Mouse (Mus musculus) limb, embryonic 15.5 days (tissue): ENCODE data around the gene Ppp2r3a. TPM values are rescaled to one million over a fixed set of nuclear protein-coding genes. Genes with fewer than 3 reads are reported as not detected.

Source experiments
- ATAC-seq: fragments of 200-750 bp; cut with Nextera tagmentation; 2 replicates; pipeline ENCODE4 v1.8.0; 2017; ENCODE audit warnings: low read depth, moderate TSS enrichment; ENCODE audit not compliant: insufficient number of reproducible peaks, low FRiP score, low TSS enrichment
- H3K27ac ChIP-seq: fragments of 300-500 bp; sonication (generic); 2 replicates; pipeline ENCODE4 v1.5.1; 2015; ENCODE audit warnings: moderate library complexity, mild to moderate bottlenecking, inconsistent platforms
- H3K27me3 ChIP-seq: fragments of 300-500 bp; sonication (generic); 2 replicates; pipeline ENCODE4 v1.6.1; 2015; ENCODE audit warnings: inconsistent platforms
- H3K36me3 ChIP-seq: fragments of 300-500 bp; sonication (generic); 2 replicates; pipeline ENCODE4 v1.6.1; 2015; ENCODE audit warnings: inconsistent platforms
- H3K4me1 ChIP-seq: fragments of 300-500 bp; sonication (generic); 2 replicates; pipeline ENCODE4 v1.6.1; 2015; ENCODE audit warnings: inconsistent platforms
- H3K4me2 ChIP-seq: fragments of 300-500 bp; sonication (generic); 2 replicates; pipeline ENCODE4 v1.6.1; 2015; ENCODE audit warnings: mild to moderate bottlenecking, inconsistent platforms
- H3K4me3 ChIP-seq: fragments of 300-500 bp; sonication (generic); 2 replicates; pipeline ENCODE4 v1.5.1; 2015; ENCODE audit warnings: mild to moderate bottlenecking, inconsistent platforms
- H3K9ac ChIP-seq: fragments of 300-500 bp; sonication (generic); 2 replicates; pipeline ENCODE4 v1.6.1; 2015; ENCODE audit warnings: inconsistent platforms
- H3K9me3 ChIP-seq: fragments of 300-500 bp; sonication (generic); 2 replicates; pipeline ENCODE4 v1.6.1; 2016; ENCODE audit warnings: inconsistent platforms
- WGBS: fragments of 180-500 bp; shearing (Covaris S2); methylation state at CpG from one replicate; pipeline ENCODE4 v1.1.7; 2015; 5-methylcytosine and 5-hydroxymethylcytosine counted together
- polyA plus RNA-seq: library from polyadenylated mRNA; unstranded; fragments of >200 nt; fragmentation: Nextera tagmentation; extraction: Ambion mirVana; gene quantifications from 2 replicates; pipeline ENCODE4 v1.2.1, GENCODE M21; 2015

Ppp2r3a gene
- polyA plus RNA-seq, 1 experiment from 2014 or later, result 17.3 TPM

- H3K4me3 ChIP-seq, result no peak overlapping the region
- 84% methylated on average over 6 of the region's 6 CpGs for WGBS
- no peaks in the 10 kb centered on the region for H3K4me1 ChIP-seq
- no peaks in the 10 kb centered on the region for H3K9me3 ChIP-seq
- no peaks in the 10 kb centered on the region for H3K36me3 ChIP-seq
- H3K27me3 ChIP-seq, result no peaks in the 10 kb centered on the region
- no peak overlapping the region for H3K27ac ChIP-seq
- H3K4me2 ChIP-seq, result no peak overlapping the region
- no peak for ATAC-seq
- H3K9ac ChIP-seq, result no peak overlapping the region
Measured at GRCm38 (mm10) chr9:101280867-101281266, 29.3 kb upstream of the Ppp2r3a start.

DNA sequence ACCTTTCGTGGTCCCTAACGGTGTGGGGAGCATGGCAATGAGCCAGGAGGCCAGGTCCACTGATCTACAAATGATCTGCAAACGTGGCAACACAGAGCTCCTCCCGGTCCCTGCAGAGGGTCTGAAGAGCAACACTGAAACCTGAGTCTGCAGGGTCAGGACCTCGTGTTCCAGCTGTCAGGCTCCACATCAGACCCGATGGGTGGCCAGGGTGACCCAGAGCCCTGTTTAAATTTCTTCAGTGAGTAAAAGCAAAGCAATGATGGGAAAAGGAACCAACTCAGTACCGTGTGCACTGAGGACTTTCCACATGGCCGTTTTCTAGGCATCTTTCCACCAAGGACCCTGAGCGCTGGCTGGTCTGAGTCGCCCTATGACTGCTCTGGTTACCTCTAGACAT, 28.6 kb upstream of the Ppp2r3a start:
- Histone ChIP-seq H3K4me1 (no peaks in the 10 kb centered on the region), H3K4me3 (no peak overlapping the region), H3K27me3 (no peaks in the 10 kb centered on the region), H3K36me3 (no peaks in the 10 kb centered on the region), H3K4me2 (no peak overlapping the region), H3K9me3 (no peaks in the 10 kb centered on the region), H3K9ac (no peak overlapping the region), H3K27ac (no peak overlapping the region)
- 58% methylated on average over 10 of the region's 10 CpGs for WGBS
- ATAC-seq, result no peak

GRCm38 (mm10) chr9:101272715-101273114, 21.1 kb upstream of the Ppp2r3a start:
- ATAC-seq, result no peak
- 58% methylated on average over 7 of the region's 7 CpGs for WGBS
- H3K27ac ChIP-seq, result no peak overlapping the region
- H3K9ac ChIP-seq, result no peak overlapping the region
- H3K4me2 ChIP-seq, result no peak overlapping the region
- H3K27me3 ChIP-seq, result no peaks in the 10 kb centered on the region
- no peaks in the 10 kb centered on the region for H3K36me3 ChIP-seq
- H3K4me3 ChIP-seq, result no peak overlapping the region
- H3K4me1 ChIP-seq, result no peaks in the 10 kb centered on the region
- H3K9me3 ChIP-seq, result no peaks in the 10 kb centered on the region

GRCm38 (mm10) chr9:101270020-101270419, 18.4 kb upstream of the Ppp2r3a start:
- no peak overlapping the region for H3K4me3 ChIP-seq
- no peaks in the 10 kb centered on the region for H3K9me3 ChIP-seq
- no peak for ATAC-seq
- WGBS, result 15% methylated on average over 5 of the region's 5 CpGs
- peaks cover 10% of the 10 kb centered on the region for H3K4me1 ChIP-seq
- no peak overlapping the region for H3K4me2 ChIP-seq
- H3K27me3 ChIP-seq, result no peaks in the 10 kb centered on the region
- H3K36me3 ChIP-seq, result no peaks in the 10 kb centered on the region
- H3K9ac ChIP-seq, result no peak overlapping the region
- no peak overlapping the region for H3K27ac ChIP-seq

DNA sequence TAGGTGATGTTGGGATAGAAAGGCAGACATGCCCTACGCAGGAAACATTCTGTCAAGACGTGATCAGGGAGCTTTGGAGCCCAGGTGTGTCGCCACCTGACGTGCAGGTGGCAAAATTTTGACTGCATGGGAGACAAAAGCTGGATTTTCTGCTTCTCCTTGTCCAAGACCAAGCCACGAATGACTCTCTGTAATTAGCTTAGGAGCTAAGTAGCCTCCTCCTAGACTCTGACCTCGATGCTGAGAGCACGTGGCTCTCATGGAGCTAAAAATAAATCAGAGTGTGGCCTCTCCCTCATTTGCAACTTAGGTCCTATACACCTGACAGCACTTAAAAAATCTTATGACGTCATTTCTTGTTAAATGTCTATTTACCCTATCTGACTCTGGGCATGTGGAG, 14.4 kb upstream of the Ppp2r3a start:
- H3K27ac ChIP-seq, result peak overlapping the region; percentile 24; the same call in 1 of the 2 replicates
- H3K9ac ChIP-seq, result no peak overlapping the region
- H3K4me1 ChIP-seq, result peaks cover 19% of the 10 kb centered on the region
- ATAC-seq, result no peak
- H3K9me3 ChIP-seq, result no peaks in the 10 kb centered on the region
- H3K27me3 ChIP-seq, result no peaks in the 10 kb centered on the region
- no peak overlapping the region for H3K4me3 ChIP-seq
- no peaks in the 10 kb centered on the region for H3K36me3 ChIP-seq
- peak overlapping the region; percentile 22; the same call in 1 of the 2 replicates for H3K4me2 ChIP-seq
- 43% methylated on average over 8 of the region's 8 CpGs for WGBS

GRCm38 (mm10) chr9:101265546-101265945, 14.0 kb upstream of the Ppp2r3a start:
- peak overlapping the region; percentile 22 for H3K4me2 ChIP-seq
- 0 out of 2 replicates have a peak overlapping the region, but pooled peaks have one; percentile 33 for H3K27ac ChIP-seq
- H3K27me3 ChIP-seq, result no peaks in the 10 kb centered on the region
- no peaks in the 10 kb centered on the region for H3K9me3 ChIP-seq
- peaks cover 19% of the 10 kb centered on the region for H3K4me1 ChIP-seq
- no peak overlapping the region for H3K4me3 ChIP-seq
- no peak overlapping the region for H3K9ac ChIP-seq
- peak; percentile 82; the same call in 1 of the 2 replicates for ATAC-seq
- WGBS, result 15% methylated on average over 6 of the region's 6 CpGs
- H3K36me3 ChIP-seq, result no peaks in the 10 kb centered on the region

- no peak for ATAC-seq
Measured at GRCm38 (mm10) chr9:101262815-101263214, 11.2 kb upstream of the Ppp2r3a start.

DNA sequence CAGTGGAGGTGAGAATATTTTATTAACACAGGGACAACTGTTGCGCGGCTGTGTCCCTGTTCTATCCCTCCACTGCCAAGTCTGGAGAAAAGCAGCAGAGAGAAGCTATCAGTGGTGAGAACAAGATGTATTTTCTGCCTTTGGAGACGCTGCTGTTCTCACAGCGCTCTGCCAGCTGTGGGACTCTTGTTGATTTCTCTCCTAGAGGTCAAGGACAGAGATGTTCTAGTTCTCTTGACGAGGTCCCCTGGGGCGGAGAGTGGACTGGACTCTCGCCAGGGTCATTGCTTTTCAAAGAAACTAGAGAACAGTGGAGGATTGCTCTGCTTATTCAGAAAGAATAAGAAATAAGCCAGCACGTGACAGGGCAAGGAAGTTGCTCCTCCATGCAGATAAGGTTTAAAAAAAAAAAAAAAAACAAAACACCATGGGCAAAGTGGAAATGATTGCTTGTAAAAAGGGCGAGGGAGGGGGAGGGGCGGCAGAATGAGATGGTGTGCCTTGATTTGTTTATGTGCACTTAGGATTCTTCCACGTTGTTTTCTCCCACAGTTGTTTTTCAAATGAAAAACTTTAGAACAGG, 10.5 kb upstream of the Ppp2r3a start:
- Histone ChIP-seq H3K27ac (peak overlapping the region; percentile 30), H3K9ac (no peak overlapping the region), H3K9me3 (no peaks in the 10 kb centered on the region), H3K4me3 (no peak overlapping the region), H3K4me1 (peaks cover 19% of the 10 kb centered on the region), H3K4me2 (no peak overlapping the region), H3K36me3 (no peaks in the 10 kb centered on the region), H3K27me3 (no peaks in the 10 kb centered on the region)
- ATAC-seq, result no peak
- WGBS, result 44% methylated on average over 11 of the region's 11 CpGs

More at GRCm38 (mm10) chr9:101262815-101263214, 11.2 kb upstream of the Ppp2r3a start:
- Histone ChIP-seq H3K27me3 (no peaks in the 10 kb centered on the region), H3K4me3 (no peak overlapping the region), H3K9ac (no peak overlapping the region), H3K4me1 (peaks cover 19% of the 10 kb centered on the region), H3K9me3 (no peaks in the 10 kb centered on the region), H3K4me2 (no peak overlapping the region), H3K27ac (no peak overlapping the region), H3K36me3 (no peaks in the 10 kb centered on the region)
- 84% methylated on average over 3 of the region's 3 CpGs for WGBS

GRCm38 (mm10) chr9:101261443-101261842, 9.8 kb upstream of the Ppp2r3a start:
- no peak overlapping the region for H3K27ac ChIP-seq
- no peaks in the 10 kb centered on the region for H3K27me3 ChIP-seq
- no peak overlapping the region for H3K9ac ChIP-seq
- no peak overlapping the region for H3K4me3 ChIP-seq
- no peaks in the 10 kb centered on the region for H3K36me3 ChIP-seq
- 57% methylated on average over 4 of the region's 4 CpGs for WGBS
- ATAC-seq, result no peak
- H3K9me3 ChIP-seq, result no peaks in the 10 kb centered on the region
- H3K4me1 ChIP-seq, result peaks cover 19% of the 10 kb centered on the region
- H3K4me2 ChIP-seq, result no peak overlapping the region

DNA sequence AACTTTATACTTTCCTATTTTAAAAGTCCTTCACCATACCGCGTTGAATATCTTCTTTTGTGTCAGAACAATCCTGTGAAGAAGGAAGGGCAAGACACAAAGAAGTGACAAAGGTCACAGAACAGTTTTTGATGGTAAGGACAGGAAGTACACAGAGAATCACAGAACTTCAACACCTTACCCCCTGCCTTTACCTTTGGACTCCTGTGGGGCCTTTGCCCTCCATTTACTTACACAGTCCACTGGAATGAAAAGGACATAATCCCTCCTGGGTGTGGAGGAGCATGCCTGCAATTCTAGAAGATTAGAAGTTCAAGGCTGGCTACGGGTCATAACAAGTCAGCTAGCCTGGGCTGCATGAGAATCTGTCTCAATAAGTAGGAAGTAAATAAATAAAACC, 1.5 kb upstream of the Ppp2r3a start:
- 77% methylated on average over 3 of the region's 3 CpGs for WGBS
- Histone ChIP-seq H3K27me3 (no peaks in the 10 kb centered on the region), H3K4me3 (no peak overlapping the region), H3K9me3 (no peaks in the 10 kb centered on the region), H3K27ac (no peak overlapping the region), H3K9ac (no peak overlapping the region), H3K36me3 (no peaks in the 10 kb centered on the region), H3K4me2 (no peak overlapping the region), H3K4me1 (peaks cover 8% of the 10 kb centered on the region; the same call in 1 of the 2 replicates)
- ATAC-seq, result no peak

- no peak overlapping the region for H3K4me3 ChIP-seq
- no peaks in the 10 kb centered on the region for H3K36me3 ChIP-seq
- no peak overlapping the region for H3K4me2 ChIP-seq
- peaks cover 8% of the 10 kb centered on the region; the same call in 1 of the 2 replicates for H3K4me1 ChIP-seq
- no peaks in the 10 kb centered on the region for H3K9me3 ChIP-seq
- H3K27me3 ChIP-seq, result no peaks in the 10 kb centered on the region
- no peak for ATAC-seq
- no peak overlapping the region for H3K9ac ChIP-seq
- 63% methylated on average over 4 of the region's 4 CpGs for WGBS
- no peak overlapping the region for H3K27ac ChIP-seq
Measured at GRCm38 (mm10) chr9:101252541-101252940, 946 bp upstream of the Ppp2r3a start.

DNA sequence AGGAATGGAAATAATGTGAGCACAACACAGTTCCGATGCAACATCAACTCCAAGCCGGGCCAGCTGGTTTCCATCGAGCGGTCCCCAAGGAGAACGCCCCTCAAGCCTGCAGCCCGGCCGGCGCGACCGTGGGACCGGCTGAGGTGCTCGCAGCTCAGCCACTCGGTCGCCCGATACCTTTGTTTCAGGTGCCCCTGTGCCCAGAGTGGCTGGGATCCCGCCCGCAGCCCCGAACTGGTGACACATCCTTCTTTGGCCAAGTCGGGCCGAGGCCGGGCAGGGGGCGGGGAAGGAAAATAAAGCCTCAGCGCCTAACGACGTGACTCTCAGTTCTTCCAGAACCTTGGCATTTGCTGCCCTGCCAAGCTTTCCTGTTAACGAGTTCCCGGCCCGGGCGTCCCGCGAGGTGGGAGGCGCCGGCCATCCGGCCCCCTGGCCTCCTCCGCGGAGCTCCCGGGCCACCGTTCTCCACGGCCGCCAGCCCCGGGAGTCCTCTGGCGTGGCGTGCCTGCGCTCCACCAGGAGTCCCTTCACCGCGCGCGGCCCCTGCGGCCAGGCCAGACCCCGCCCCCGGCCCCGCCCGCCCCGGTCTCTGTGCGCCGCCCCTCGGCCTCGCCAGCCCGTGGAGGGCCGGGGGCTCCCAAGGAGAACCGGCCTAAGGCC, 483 bp downstream of the Ppp2r3a start:
- ATAC-seq, result peak; percentile 93
- Histone ChIP-seq H3K36me3 (no peaks in the 10 kb centered on the region), H3K27ac (peak overlapping the region; percentile 99), H3K9me3 (no peaks in the 10 kb centered on the region), H3K4me2 (peak overlapping the region; percentile 61), H3K9ac (peak overlapping the region; percentile 79), H3K4me3 (peak overlapping the region; percentile 80), H3K27me3 (no peaks in the 10 kb centered on the region), H3K4me1 (peaks cover 8% of the 10 kb centered on the region; the same call in 1 of the 2 replicates)
- WGBS, result under 1% methylated on average over 61 of the region's 61 CpGs
